Mouse (Mus musculus) v-Abl transformed pro-B cells (cell line): ENCODE data around the gene Slamf6.
"Not testable (repeated sequence)": the region's sequence is repeated elsewhere in the genome, so short reads cannot be mapped to it uniquely, and the experiment has no call there.

Experiments
- in situ Hi-C, 2 experiments: fragments of 400-800 bp; cut with MboI; formaldehyde crosslinking; loops; one replicate each; pipeline ENCODE4 v1.15.1; 2025; ENCODE audit not compliant: unreplicated experiment in 2 of 2

The Slamf6 gene

GRCm38 (mm10) chr1:171917305-171918039 lies at the start of gene Slamf6:
Gene Slamf6 (plus strand): TSS chr1:171917515.
- in situ Hi-C loops, result loop anchor here in 1 of 2 experiments (5.0 kb wide), 1 partner anchor 85 kb away; no protein-coding TSS in a partner anchor

- in situ Hi-C loops, result no loop called here
Measured at GRCm38 (mm10) chr1:171886989-171887388, 30.3 kb upstream of the Slamf6 start.

DNA sequence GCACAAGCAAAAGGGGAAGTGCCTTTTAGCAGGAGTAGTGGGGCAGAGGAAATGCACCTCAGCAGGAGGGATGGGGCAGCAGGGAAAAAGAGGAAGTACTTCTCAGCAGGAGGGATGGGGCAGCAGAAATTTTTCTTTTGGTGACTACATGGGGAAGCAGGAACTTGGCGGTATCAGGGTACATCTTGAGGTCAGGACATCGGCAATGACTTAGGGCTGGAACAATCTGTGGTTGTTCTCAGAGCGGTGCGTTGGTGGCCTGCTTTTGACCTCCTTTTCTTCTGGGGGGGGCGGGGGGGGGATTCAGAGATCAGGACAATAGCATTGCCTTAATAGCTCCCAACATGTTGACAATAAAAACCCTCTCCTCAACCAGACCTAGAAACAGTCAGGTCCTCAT lies 22.0 kb upstream of the Slamf6 start, which contains the start of gene Gm10521:
TSS of gene Gm10521 (plus strand) at position 301 of the 400 bp plus-strand sequence.
- in situ Hi-C loops, result not testable (repeated sequence)

- in situ Hi-C loops, result no loop called here
Measured at GRCm38 (mm10) chr1:171904011-171904410, 13.3 kb upstream of the Slamf6 start.

DNA sequence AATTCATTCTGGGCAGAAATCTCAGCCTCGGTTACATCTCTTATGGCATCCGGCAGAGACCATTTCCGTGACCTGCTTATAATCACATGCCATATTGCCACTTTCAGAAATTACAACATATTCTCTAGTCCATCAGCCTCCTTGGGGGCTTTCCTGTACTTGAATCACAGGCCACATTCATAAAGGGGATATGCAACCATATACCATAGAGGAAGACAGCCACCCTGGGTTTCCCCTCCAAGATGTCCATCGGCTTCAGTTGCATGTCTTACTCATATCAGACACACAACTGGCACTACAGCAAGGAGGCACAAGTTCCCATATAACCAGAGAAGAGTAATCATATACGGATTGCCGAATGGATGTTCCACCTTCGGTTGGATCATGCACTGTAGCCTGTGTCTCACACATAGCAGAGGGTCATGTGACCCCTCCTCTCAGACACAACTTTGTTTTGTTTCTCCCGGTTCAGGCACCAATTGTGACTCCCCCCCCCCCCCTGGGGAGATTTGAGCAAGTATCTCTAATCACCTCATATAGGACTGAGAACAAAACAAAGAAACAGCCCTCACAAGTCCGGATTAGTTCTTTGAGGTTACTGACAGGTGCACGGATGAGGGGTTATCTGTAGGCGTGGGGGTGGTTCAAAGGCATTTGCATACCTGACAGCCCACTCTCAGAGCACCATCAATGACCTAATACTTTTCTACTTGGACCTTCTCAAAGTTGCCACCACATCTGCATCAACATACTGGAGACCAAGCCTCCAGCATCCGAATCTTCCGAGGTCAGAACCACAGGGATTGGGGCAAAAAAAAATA lies 1.5 kb upstream of the Slamf6 start:
- in situ Hi-C loops, result loop anchor here in 1 of 2 experiments (5.0 kb wide), 1 partner anchor 86 kb away; no protein-coding TSS in a partner anchor

DNA sequence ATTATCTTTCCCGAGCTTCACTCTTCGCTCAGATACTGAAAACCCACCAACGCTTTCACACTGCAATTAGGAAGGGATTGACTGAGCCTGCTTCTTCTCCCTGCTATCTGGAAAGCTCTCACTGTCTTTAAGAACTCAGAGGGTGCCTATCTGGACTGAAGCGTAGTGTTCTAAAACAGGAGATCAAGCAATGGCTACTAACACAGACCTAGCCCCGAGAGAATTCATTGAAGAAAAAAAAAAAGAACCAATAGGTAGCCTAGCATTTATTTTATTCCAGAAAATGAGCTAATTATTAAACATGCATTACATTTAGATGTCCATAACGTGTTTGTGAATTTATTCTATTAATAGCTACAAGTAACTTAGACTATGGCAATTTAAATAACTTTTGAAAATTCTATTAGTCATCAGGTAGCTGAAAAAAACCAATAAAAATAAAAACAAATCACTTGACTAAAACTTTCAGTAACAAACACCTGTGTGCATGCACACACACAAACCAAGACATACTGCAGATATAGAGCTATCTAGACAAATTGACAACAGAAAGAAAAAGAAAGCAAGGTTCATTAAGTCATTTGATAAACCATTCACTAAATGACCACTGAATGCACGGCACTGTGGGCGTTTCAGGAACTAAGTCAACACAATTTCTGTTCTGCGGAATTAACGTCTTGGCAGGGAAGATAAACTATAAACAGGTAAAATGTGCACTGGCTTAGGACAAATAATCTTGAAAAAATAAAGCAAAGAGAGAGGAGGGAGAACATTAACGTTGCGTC lies 1.0 kb downstream of the Slamf6 start:
- in situ Hi-C loops, result loop anchor here in 1 of 2 experiments (5.0 kb wide), 1 partner anchor 84 kb away; no protein-coding TSS in a partner anchor

DNA sequence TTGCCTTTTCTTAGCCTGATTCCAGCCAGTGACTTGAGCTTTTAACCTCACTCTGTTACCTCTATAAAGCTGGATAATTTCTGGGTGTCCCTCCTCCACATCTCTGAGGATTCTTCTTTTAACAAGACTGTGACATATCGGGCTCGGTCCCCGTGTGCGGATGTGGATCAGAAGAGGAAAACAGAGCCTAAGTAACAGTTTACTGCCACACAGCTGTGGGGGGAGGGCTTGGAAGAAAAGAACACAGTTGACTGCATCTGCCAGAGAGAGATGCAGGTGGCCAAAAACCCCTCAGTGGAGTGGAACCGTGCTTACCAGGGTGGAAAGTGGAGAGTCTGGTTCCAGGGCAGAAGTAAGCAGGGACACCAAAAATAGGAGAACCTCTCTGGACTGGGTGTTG lies 1.9 kb downstream of the Slamf6 start:
- in situ Hi-C loops, result loop anchor here in 1 of 2 experiments (5.0 kb wide), 1 partner anchor 83 kb away; no protein-coding TSS in a partner anchor

GRCm38 (mm10) chr1:171919901-171920510 lies 2.7 kb downstream of the Slamf6 start:
- in situ Hi-C loops, result loop anchor here in 1 of 2 experiments (5.0 kb wide), 1 partner anchor 82 kb away; no protein-coding TSS in a partner anchor

- in situ Hi-C loops, result no loop called here
Measured at GRCm38 (mm10) chr1:171920989-171921621, 3.8 kb downstream of the Slamf6 start.

DNA sequence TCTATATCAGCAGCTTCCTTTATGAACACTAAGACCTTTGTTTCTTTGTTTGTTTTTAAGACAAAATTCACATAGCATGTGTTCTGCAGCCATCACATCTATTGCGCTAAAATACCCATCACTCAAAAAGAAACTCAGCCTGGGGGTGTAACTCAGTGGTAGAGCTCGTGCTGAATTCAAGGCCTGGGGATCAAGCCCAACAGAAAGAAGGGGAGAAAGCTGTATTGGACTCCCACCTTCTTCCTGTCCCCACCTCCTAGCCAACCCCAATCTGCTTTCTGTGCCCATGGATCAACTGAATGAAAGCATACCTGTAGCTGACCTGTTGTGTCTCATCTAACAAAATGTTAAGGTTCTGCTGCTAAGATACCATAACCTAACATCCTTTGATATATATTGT lies 4.3 kb downstream of the Slamf6 start:
- in situ Hi-C loops, result no loop called here

GRCm38 (mm10) chr1:171922844-171923243 lies 5.5 kb downstream of the Slamf6 start:
- in situ Hi-C loops, result no loop called here

DNA sequence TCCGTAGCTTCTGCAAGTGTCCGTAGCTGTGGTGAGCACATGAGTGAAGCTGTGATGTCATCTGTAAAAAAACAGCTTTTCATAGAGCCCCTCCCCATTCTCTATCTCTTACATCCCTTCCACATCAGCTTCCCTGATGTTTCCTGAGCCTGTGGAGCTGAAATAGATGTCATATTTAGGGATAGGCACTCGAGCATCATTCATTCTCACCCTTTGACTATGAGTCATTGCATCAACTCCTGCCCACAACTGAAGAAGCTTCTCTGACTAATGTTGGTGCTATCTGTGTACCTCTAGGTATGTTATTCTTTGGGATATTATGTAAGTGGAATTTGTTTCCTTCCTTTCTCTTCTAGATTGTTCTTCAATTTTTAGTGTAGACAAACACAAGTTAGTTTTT lies 7.6 kb downstream of the Slamf6 start:
- in situ Hi-C loops, result no loop called here

DNA sequence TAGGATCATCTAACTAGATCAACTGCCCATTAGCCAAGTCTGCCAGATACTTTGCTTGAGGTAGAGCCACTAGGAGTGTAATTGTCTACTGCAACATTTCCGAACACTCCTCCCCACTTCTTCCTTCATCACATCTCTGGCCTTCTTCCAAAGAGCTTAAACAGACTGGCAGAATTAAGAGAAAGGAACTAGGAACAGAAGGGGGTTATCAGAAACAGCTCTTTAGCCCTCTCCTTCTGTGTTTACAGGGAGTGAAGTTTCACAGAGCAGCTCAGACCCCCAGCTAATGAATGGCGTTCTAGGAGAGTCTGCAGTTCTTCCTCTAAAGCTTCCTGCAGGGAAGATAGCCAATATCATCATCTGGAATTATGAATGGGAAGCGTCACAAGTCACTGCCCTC lies 16.5 kb downstream of the Slamf6 start:
- in situ Hi-C loops, result no loop called here

GRCm38 (mm10) chr1:171938952-171939948 lies 21.9 kb downstream of the Slamf6 start:
- in situ Hi-C loops, result no loop called here

DNA sequence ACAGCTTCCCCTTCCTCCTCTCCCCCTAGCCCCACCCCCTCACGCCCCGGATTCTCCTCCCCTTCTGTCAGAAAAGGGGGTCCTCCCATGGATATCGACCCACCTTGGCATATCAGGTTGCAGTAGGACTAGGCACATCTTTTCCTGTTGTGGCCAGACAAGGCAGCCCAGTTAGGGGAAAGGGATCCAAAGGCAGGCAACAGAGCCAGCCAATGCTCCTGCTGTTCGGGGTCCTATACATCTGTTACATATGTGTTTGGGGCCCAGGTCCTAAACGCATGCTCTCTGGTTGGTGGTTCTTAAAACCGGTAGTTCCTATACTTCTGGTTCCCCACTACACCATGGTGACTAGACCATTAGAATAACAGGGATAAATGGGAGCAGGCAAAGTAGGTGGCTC lies 23.3 kb downstream of the Slamf6 start:
- in situ Hi-C loops, result no loop called here

DNA sequence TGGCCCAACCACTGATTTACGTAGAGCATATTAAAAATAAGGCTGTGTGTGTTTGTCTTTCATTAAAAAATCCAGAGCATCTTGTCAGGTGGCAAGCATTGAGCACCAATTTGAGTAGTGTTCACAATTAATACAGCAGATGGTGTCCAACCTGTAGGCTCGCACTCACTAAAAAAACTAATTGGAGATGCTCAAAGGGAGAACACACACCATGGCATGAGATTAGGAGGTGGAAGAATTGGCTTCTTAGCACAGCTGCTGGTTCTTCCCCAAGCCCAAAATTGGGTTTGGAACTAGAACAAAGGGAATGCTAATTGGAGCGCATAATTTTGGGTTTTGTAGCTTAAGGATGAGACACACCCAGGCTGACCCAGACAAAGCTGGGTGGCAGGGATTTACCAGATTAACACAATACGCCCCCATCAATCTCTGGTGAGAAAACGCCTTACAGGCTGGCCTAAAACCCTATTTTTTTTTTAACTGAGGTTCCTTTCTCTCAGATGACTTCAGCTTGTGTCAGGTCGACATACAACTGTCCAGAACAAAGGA lies 29.2 kb downstream of the Slamf6 start:
- in situ Hi-C loops, result no loop called here

- in situ Hi-C loops, result no loop called here
Measured at GRCm38 (mm10) chr1:171948161-171948945, 31.0 kb downstream of the Slamf6 start.
